Mouse (Mus musculus) heart, adult 2 months (tissue): ENCODE measurements at regions not wholly inside any gene's neighbourhood (a gene's known extent, or its start where the extent isn't known, plus 50 kb on each side); places are given as distances from the start of the nearest gene placed in this dataset.

Experiments
- CTCF ChIP-seq: fragments of 200-600 bp; IDR thresholded peaks from 2 replicates; pipeline ENCODE4 v1.8.1; 2022; ENCODE audit warnings: antibody characterized with exemption, mild to moderate bottlenecking, moderate library complexity
- POLR2A ChIP-seq: fragments of 200-500 bp; IDR thresholded peaks from 2 replicates; pipeline ENCODE4 v1.6.1; 2011; ENCODE audit warnings: mild to moderate bottlenecking, low read depth, low read length, control low read depth; ENCODE audit not compliant: insufficient read depth

GRCm38 (mm10) chr3:119497880-119498279 is 286.4 kb downstream of the Ptbp2 start:
- TF ChIP-seq POLR2A = no peak
- no peak for TF ChIP-seq CTCF
